Mouse (Mus musculus) intestine, embryonic 16.5 days (tissue): ENCODE measurements around the gene Zfp784. TPM values are rescaled to one million over a fixed set of nuclear protein-coding genes. Genes with fewer than 3 reads are reported as not detected.
"Not testable (repeated sequence)": the region's sequence is repeated elsewhere in the genome, so short reads cannot be mapped to it uniquely, and the experiment has no call there.

Experiments used
- ATAC-seq: fragments of 200-750 bp; cut with Nextera tagmentation; 2 replicates; pipeline ENCODE4 v1.8.0; 2017; ENCODE audit warnings: moderate TSS enrichment, moderate library complexity
- H3K27ac ChIP-seq: fragments of 300-500 bp; sonication (generic); 2 replicates; pipeline ENCODE4 v1.5.1; 2014; ENCODE audit warnings: mild to moderate bottlenecking, low read length
- H3K27me3 ChIP-seq: fragments of 300-500 bp; sonication (generic); replicated peaks from 2 replicates; pipeline ENCODE4 v1.6.1; 2014; ENCODE audit warnings: low read length, control low read depth, mixed read lengths; ENCODE audit not compliant: control insufficient read depth, insufficient read depth
- H3K36me3 ChIP-seq: fragments of 300-500 bp; sonication (generic); 2 replicates; pipeline ENCODE4 v1.6.1; 2014; ENCODE audit warnings: low read length, control low read depth; ENCODE audit not compliant: control insufficient read depth, insufficient read depth
- H3K4me1 ChIP-seq: fragments of 300-500 bp; sonication (generic); 2 replicates; pipeline ENCODE4 v1.6.1; 2014; ENCODE audit warnings: low read length, control low read depth, mixed read lengths; ENCODE audit not compliant: control insufficient read depth, insufficient read depth
- H3K4me2 ChIP-seq: fragments of 300-500 bp; sonication (generic); 2 replicates; pipeline ENCODE4 v1.6.1; 2014; ENCODE audit warnings: low read depth, low read length, control low read depth
- H3K4me3 ChIP-seq: fragments of 300-500 bp; sonication (generic); 2 replicates; pipeline ENCODE4 v1.5.1; 2014; ENCODE audit warnings: mild to moderate bottlenecking, low read length
- H3K9ac ChIP-seq: fragments of 300-500 bp; sonication (generic); 2 replicates; pipeline ENCODE4 v1.6.1; 2014; ENCODE audit warnings: low read depth, low read length
- H3K9me3 ChIP-seq: fragments of 300-500 bp; sonication (generic); 2 replicates; pipeline ENCODE4 v1.6.1; 2016; ENCODE audit warnings: low read length, control low read depth; ENCODE audit not compliant: control insufficient read depth
- WGBS: fragments of 180-500 bp; shearing (Covaris S2); extraction: QIAGEN DNeasy Blood & Tissue Kit; methylation state at CpG from one replicate; pipeline ENCODE4 v1.1.7; 2014; 5-methylcytosine and 5-hydroxymethylcytosine counted together
- polyA plus RNA-seq: library from polyadenylated mRNA; unstranded; fragments of >200 nt; fragmentation: Nextera tagmentation; extraction: Ambion mirVana; gene quantifications from 2 replicates; pipeline ENCODE4 v1.2.1, GENCODE M21; 2015

Gene Zfp784
- polyA plus RNA-seq, 1 experiment from 2014 or later: 8.0 TPM

- Histone ChIP-seq H3K36me3 (peaks cover 23% of the 10 kb centered on the region), H3K4me2 (peak overlapping the region; percentile 75), H3K27ac (peak overlapping the region; percentile 97), H3K9ac (peak overlapping the region; percentile 95), H3K4me3 (peak overlapping the region; percentile 86), H3K4me1 (peaks cover 18% of the 10 kb centered on the region)
- ATAC-seq, H3K27me3 ChIP-seq, H3K9me3 ChIP-seq: not testable (repeated sequence)
- 20% methylated on average over 8 of the region's 8 CpGs for WGBS
Observed at GRCm38 (mm10) chr7:5019576-5019975, 18.7 kb downstream of the Zfp784 start.

- WGBS: 97% methylated on average over 21 of the region's 21 CpGs
Observed at GRCm38 (mm10) chr7:5017931-5018330, 20.3 kb downstream of the Zfp784 start.

GRCm38 (mm10) chr7:5017352-5017751 is 20.9 kb downstream of the Zfp784 start:
- ATAC-seq: no peak
- Histone ChIP-seq H3K27ac (no peak overlapping the region), H3K36me3 (peaks cover 21% of the 10 kb centered on the region), H3K9me3 (peaks cover 2% of the 10 kb centered on the region; the same call in 1 of the 2 replicates), H3K4me2 (no peak overlapping the region), H3K27me3 (no peaks in the 10 kb centered on the region), H3K9ac (no peak overlapping the region), H3K4me1 (peaks cover 18% of the 10 kb centered on the region), H3K4me3 (no peak overlapping the region)
- WGBS: 91% methylated on average over 16 of the region's 16 CpGs

More at GRCm38 (mm10) chr7:5017931-5018330, 20.3 kb downstream of the Zfp784 start:
- Histone ChIP-seq H3K4me3 (no peak overlapping the region), H3K9ac (no peak overlapping the region), H3K27ac (no peak overlapping the region), H3K27me3 (no peaks in the 10 kb centered on the region), H3K4me1 (peaks cover 18% of the 10 kb centered on the region), H3K36me3 (peaks cover 16% of the 10 kb centered on the region), H3K9me3 (peaks cover 2% of the 10 kb centered on the region; the same call in 1 of the 2 replicates), H3K4me2 (no peak overlapping the region)
- ATAC-seq: no peak

- Histone ChIP-seq H3K4me2 (no peak overlapping the region), H3K27ac (no peak overlapping the region; the same call in 1 of the 2 replicates), H3K9ac (no peak overlapping the region), H3K9me3 (peaks cover 2% of the 10 kb centered on the region; the same call in 1 of the 2 replicates), H3K4me1 (peaks cover 18% of the 10 kb centered on the region), H3K36me3 (peaks cover 23% of the 10 kb centered on the region), H3K27me3 (no peaks in the 10 kb centered on the region), H3K4me3 (no peak overlapping the region)
- 96% methylated on average over 2 of the region's 2 CpGs for whole genome bisulfite sequencing
- no peak for ATAC-seq
Observed at GRCm38 (mm10) chr7:5016920-5017319, 21.3 kb downstream of the Zfp784 start.

- Histone ChIP-seq H3K27me3 (no peaks in the 10 kb centered on the region), H3K9ac (peak overlapping the region; percentile 77), H3K4me1 (peaks cover 11% of the 10 kb centered on the region), H3K4me3 (peak overlapping the region; percentile 76), H3K27ac (peak overlapping the region; percentile 98), H3K4me2 (peak overlapping the region; percentile 68), H3K9me3 (peaks cover 2% of the 10 kb centered on the region; the same call in 1 of the 2 replicates), H3K36me3 (peaks cover 29% of the 10 kb centered on the region)
- 48% methylated on average over 3 of the region's 3 CpGs for WGBS
- peak; percentile 0; the same call in 1 of the 2 replicates for ATAC-seq
Observed at GRCm38 (mm10) chr7:5016057-5016456, 22.2 kb downstream of the Zfp784 start.

- Histone ChIP-seq H3K4me3 (peak within 1 kb of the TSS; percentile 76), H3K4me2 (peak within 1 kb of the TSS; percentile 68), H3K9ac (peak within 1 kb of the TSS; percentile 90), H3K36me3 (peaks cover 32% of the 10 kb centered on the region), H3K9me3 (peaks cover 2% of the 10 kb centered on the region; the same call in 1 of the 2 replicates), H3K27ac (peak within 1 kb of the TSS; percentile 99), H3K4me1 (peaks cover 10% of the 10 kb centered on the region), H3K27me3 (no peaks in the 10 kb centered on the region)
- 2% methylated on average over 74 of the region's 76 CpGs for WGBS
- peak; percentile 77 for ATAC-seq
Observed at GRCm38 (mm10) chr7:5015118-5016001, 22.9 kb downstream of the Zfp784 start, which contains the start of gene Gm44973. Gene Gm44973 (plus strand): TSS chr7:5015496.

GRCm38 (mm10) chr7:5014251-5015117 is 23.8 kb downstream of the Zfp784 start, which contains the start of the genes Zfp524 and Fiz1:
Gene Zfp524 (plus strand): TSS chr7:5014415.
Gene Fiz1 (minus strand): TSS chr7:5014697.
- peak; percentile 82 for ATAC-seq
- Histone ChIP-seq H3K4me3 (peak within 1 kb of the TSS; percentile 76), H3K27me3 (no peaks in the 10 kb centered on the region), H3K4me2 (peak within 1 kb of the TSS; percentile 68), H3K4me1 (peaks cover 9% of the 10 kb centered on the region), H3K9me3 (peaks cover 2% of the 10 kb centered on the region; the same call in 1 of the 2 replicates), H3K36me3 (peaks cover 33% of the 10 kb centered on the region), H3K9ac (peak within 1 kb of the TSS; percentile 90), H3K27ac (peak within 1 kb of the TSS; percentile 99)
- WGBS: under 1% methylated on average over 42 of the region's 42 CpGs

GRCm38 (mm10) chr7:5012681-5013513 is 25.3 kb downstream of the Zfp784 start:
- peaks cover 3% of the 10 kb centered on the region; the same call in 1 of the 2 replicates for H3K4me1 ChIP-seq
- peak overlapping the region; percentile 51; the same call in 1 of the 2 replicates for H3K4me2 ChIP-seq
- no peak overlapping the region for H3K4me3 ChIP-seq
- no peak overlapping the region for H3K9ac ChIP-seq
- no peak for ATAC-seq
- H3K27ac ChIP-seq: no peak overlapping the region
- 88% methylated on average over 27 of the region's 27 CpGs for WGBS
- H3K36me3 ChIP-seq: peaks cover 45% of the 10 kb centered on the region
- H3K9me3 ChIP-seq: peaks cover 5% of the 10 kb centered on the region; the same call in 1 of the 2 replicates
- H3K27me3 ChIP-seq: no peaks in the 10 kb centered on the region
